Mouse (Mus musculus): ENCODE data around the gene Ganab.
"Not testable (repeated sequence)": the region's sequence is repeated elsewhere in the genome, so short reads cannot be mapped to it uniquely, and the experiment has no call there.

The Ganab gene

GRCm38 (mm10) chr19:8897865-8898495 lies at the start of gene Ganab:
Gene Ganab (plus strand): TSS chr19:8898071.
- DNase-seq: peak; percentile 97

- DNase-seq: no peak
Measured at GRCm38 (mm10) chr19:8848356-8848755, 49.5 kb upstream of the Ganab start.

- no peak for DNase-seq
Measured at GRCm38 (mm10) chr19:8850402-8850901, 47.4 kb upstream of the Ganab start, which contains the start of gene Lrrn4cl. Gene Lrrn4cl (plus strand): TSS chr19:8850768.

- no peak for DNase-seq
Measured at GRCm38 (mm10) chr19:8851639-8852038, 46.2 kb upstream of the Ganab start.

- DNase-seq: no peak
Measured at GRCm38 (mm10) chr19:8852236-8852928, 45.5 kb upstream of the Ganab start.

- DNase-seq: no peak
Measured at GRCm38 (mm10) chr19:8853117-8853516, 44.8 kb upstream of the Ganab start.

GRCm38 (mm10) chr19:8857689-8858088 lies 40.2 kb upstream of the Ganab start:
- DNase-seq: peak; percentile 63

GRCm38 (mm10) chr19:8859018-8859417 lies 38.9 kb upstream of the Ganab start:
- DNase-seq: peak; percentile 30

GRCm38 (mm10) chr19:8864265-8864664 lies 33.6 kb upstream of the Ganab start:
- DNase-seq: no peak

- DNase-seq: not testable (repeated sequence)
Measured at GRCm38 (mm10) chr19:8870381-8870780, 27.5 kb upstream of the Ganab start.

GRCm38 (mm10) chr19:8870838-8871237 lies 27.0 kb upstream of the Ganab start:
- DNase-seq: no peak

GRCm38 (mm10) chr19:8871267-8872186 lies 26.3 kb upstream of the Ganab start, which contains the start of gene Ubxn1:
Gene Ubxn1 (plus strand): TSS chr19:8871496.
- DNase-seq: peak; percentile 99

- no peak for DNase-seq
Measured at GRCm38 (mm10) chr19:8872266-8872840, 25.5 kb upstream of the Ganab start.

GRCm38 (mm10) chr19:8875031-8875430 lies 22.8 kb upstream of the Ganab start:
- DNase-seq: no peak

GRCm38 (mm10) chr19:8880311-8881033 lies 17.4 kb upstream of the Ganab start, which contains the start of gene Uqcc3:
Gene Uqcc3 (minus strand): TSS chr19:8880923.
- DNase-seq: peak; percentile 94

GRCm38 (mm10) chr19:8881034-8881392 lies 16.9 kb upstream of the Ganab start:
- DNase-seq: no peak

- DNase-seq: no peak
Measured at GRCm38 (mm10) chr19:8883616-8884015, 14.3 kb upstream of the Ganab start, which contains the start of the genes Lbhd1 and Gm49403. Gene Lbhd1 (plus strand): TSS chr19:8883732. Gene Gm49403 (plus strand): TSS chr19:8883930.

GRCm38 (mm10) chr19:8886916-8887584 lies 10.8 kb upstream of the Ganab start:
- DNase-seq: no peak

- DNase-seq: no peak
Measured at GRCm38 (mm10) chr19:8887585-8888463, 10.0 kb upstream of the Ganab start.
